Mouse (Mus musculus) frontal cortex, postnatal 36 days (tissue): ENCODE data around the gene Gm20715.
"Not testable (repeated sequence)": the region's sequence is repeated elsewhere in the genome, so short reads cannot be mapped to it uniquely, and the experiment has no call there.

Experiments
- DNase-seq, 2 experiments: peaks; one replicate each; pipeline ENCODE4 v3.0.0; 2022; ENCODE audit warnings: low spot score in 2 of 2

Gene Gm20715

DNA sequence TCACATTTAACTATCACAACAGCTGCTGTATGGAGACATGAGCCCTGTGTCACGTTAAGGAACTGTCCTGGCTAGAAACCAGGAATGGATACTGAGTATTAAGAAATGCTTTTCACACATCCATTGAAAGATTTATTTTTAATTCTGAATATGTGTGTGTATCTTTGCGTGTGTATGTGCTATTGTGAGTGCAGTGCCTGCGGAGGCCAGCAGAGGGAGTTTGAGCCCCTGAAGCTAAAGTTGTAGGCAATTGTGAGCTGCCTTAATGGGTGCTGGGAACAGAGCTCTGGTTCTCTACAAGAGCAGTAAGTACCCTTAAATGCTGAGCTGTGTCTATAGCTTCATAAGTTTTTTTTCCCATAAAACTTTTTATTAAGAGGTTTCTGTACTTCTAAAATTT, 19.3 kb downstream of the Gm20715 start:
- no peak for DNase-seq

DNA sequence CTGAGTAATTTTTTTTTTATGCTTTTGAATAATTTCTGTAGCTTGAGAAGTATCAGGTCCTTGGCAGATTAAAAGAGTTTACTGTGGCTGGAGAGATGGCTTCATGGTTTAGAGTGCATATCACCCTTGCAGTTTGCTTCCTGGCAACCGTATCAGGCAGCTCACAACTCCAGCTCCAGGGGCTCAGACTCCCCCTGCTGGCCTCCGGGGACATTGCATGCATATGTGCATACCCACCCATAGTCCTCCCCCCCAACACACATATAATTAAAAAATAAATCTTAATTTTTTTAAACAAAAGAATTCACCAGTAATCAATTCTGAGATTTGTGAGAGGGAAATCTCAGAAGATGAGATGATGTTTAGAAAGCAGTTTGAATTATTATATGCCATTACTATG, 20.3 kb downstream of the Gm20715 start:
- DNase-seq: no peak

DNA sequence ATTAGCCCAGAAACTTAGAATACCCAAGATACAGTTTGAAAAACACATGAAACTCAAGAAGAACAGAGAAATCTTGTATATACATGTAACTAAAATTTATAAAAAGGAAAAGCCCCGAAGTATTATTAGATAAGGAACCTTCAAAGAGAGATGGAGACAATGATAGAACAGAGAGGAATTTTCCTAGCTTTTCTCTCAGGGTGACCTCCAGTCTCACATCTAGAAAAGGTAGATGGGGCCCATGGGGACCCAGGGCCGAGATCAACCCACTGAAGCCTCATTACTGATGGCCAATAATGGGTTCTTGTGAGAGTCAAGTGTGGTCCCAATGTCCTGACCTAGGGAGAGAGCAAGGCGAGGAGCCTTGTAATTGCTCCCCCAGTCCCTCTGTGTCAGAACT, 28.3 kb downstream of the Gm20715 start, which contains the start of gene Olfr1344:
TSS of gene Olfr1344 (plus strand) at position 301 of the 400 bp plus-strand sequence.
- DNase-seq: no peak

- no peak for DNase-seq
Observed at GRCm38 (mm10) chr7:6441173-6441572, 31.1 kb downstream of the Gm20715 start.

GRCm38 (mm10) chr7:6447771-6448170, 37.7 kb downstream of the Gm20715 start:
- no peak for DNase-seq

GRCm38 (mm10) chr7:6455868-6456267, 45.8 kb downstream of the Gm20715 start, which contains the start of gene Olfr1336:
Gene Olfr1336, plus strand, starts transcription at chr7:6456168.
- no peak for DNase-seq

DNA sequence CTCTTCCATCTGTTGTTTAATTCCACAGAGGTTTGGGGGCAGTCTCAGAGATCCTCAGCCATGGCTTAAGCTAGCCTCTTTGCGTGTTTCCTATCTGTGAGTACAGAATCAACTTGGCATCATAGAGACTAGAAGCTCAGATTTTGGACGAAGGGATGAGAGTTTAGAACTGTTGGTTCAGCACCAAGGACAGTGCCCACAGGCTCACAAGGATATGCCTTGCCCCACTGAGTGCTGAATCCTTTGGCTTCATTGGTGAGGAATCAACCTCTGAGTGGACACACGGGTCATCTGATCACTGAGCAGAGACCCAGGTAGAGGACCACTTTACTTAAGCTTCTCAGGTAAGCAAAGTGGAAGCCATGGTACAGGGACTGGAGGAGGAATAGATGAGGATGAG, 46.3 kb downstream of the Gm20715 start:
- no peak for DNase-seq

GRCm38 (mm10) chr7:6466951-6467350, 56.9 kb downstream of the Gm20715 start, which contains the start of gene Olfr1346:
Gene Olfr1346, plus strand, starts transcription at chr7:6467101.
- DNase-seq: no peak

GRCm38 (mm10) chr7:6477633-6478032, 67.6 kb downstream of the Gm20715 start:
- DNase-seq: not testable (repeated sequence)

GRCm38 (mm10) chr7:6486841-6487240, 76.8 kb downstream of the Gm20715 start, which contains the start of gene Olfr5:
Gene Olfr5, minus strand, starts transcription at chr7:6486941.
- no peak for DNase-seq
